Mouse (Mus musculus) kidney, adult 2 months (tissue): ENCODE measurements at regions not wholly inside any gene's neighbourhood (a gene's known extent, or its start where the extent isn't known, plus 50 kb on each side); places are given as distances from the start of the nearest gene placed in this dataset.

Source experiments
- CTCF ChIP-seq: fragments of 200-500 bp; conservative IDR thresholded peaks from 2 replicates; pipeline ENCODE4 v1.5.1; 2011; ENCODE audit warnings: low read depth, mild to moderate bottlenecking, control low read depth, low read length, moderate library complexity, mixed read lengths; ENCODE audit not compliant: insufficient read depth, insufficient read length
- POLR2A ChIP-seq: fragments of 200-500 bp; IDR thresholded peaks from one replicate; pipeline ENCODE4 v1.6.1; 2011; ENCODE audit warnings: low read depth, low read length, control low read depth

DNA sequence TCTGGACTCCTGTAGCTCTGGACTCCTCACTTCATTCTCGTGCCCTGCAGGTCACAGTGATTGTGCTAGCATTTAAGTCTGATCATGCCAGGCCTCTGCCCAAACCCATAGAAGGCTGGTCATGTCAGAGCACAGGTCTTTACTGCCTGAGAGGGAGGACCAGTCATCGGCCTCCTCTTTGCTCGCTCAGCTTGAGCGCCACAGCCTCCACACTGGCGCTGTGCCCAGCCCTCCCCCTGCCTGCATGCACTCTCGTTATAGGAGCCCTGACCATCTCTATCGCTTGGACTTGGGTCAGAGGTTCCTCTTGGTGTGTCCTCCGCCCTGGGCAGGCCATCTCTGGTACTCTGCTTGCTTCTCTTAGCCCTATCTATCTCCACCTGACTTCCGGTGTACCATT, 117.2 kb downstream of the Cyp26b1 start:
- TF ChIP-seq CTCF (no peak), POLR2A (no peak)
